Mouse (Mus musculus) hindbrain, postnatal 0 days (tissue): Measurements from ENCODE around the gene Nat9. TPM values are rescaled to one million over a fixed set of nuclear protein-coding genes. Genes with fewer than 3 reads are reported as not detected.

Source experiments
- ATAC-seq: fragments of 200-750 bp; cut with Nextera tagmentation; 2 replicates; pipeline ENCODE4 v1.8.0; 2017; ENCODE audit warnings: mild to moderate bottlenecking, moderate TSS enrichment, moderate library complexity
- DNase-seq: peaks from one replicate; pipeline ENCODE4 v3.0.0-alpha.2; 2015; ENCODE audit warnings: low spot score
- H3K27ac ChIP-seq: fragments of 300-500 bp; sonication (generic); 2 replicates; pipeline ENCODE4 v1.5.1; 2014; ENCODE audit warnings: mild to moderate bottlenecking
- H3K27me3 ChIP-seq: fragments of 300-500 bp; sonication (generic); 2 replicates; pipeline ENCODE4 v1.6.1; 2014; ENCODE audit warnings: low read length, mixed read lengths; ENCODE audit not compliant: insufficient read depth
- H3K36me3 ChIP-seq: fragments of 300-500 bp; sonication (generic); 2 replicates; pipeline ENCODE4 v1.6.1; 2014; ENCODE audit warnings: low read length, mixed read lengths; ENCODE audit not compliant: insufficient read depth
- H3K4me1 ChIP-seq: fragments of 300-500 bp; sonication (generic); 2 replicates; pipeline ENCODE4 v1.6.1; 2014; ENCODE audit warnings: antibody characterized with exemption, low read length, mixed read lengths; ENCODE audit not compliant: insufficient read depth
- H3K4me2 ChIP-seq: fragments of 300-500 bp; sonication (generic); 2 replicates; pipeline ENCODE4 v1.6.1; 2014; ENCODE audit warnings: low read depth, mild to moderate bottlenecking, low read length, moderate library complexity, mixed read lengths
- H3K4me3 ChIP-seq: fragments of 300-500 bp; sonication (generic); 2 replicates; pipeline ENCODE4 v1.5.1; 2014; ENCODE audit warnings: low read length
- H3K9ac ChIP-seq: fragments of 300-500 bp; sonication (generic); replicated peaks from 2 replicates; pipeline ENCODE4 v1.6.1; 2014; ENCODE audit warnings: mild to moderate bottlenecking, low read length, moderate library complexity, mixed read lengths
- H3K9me3 ChIP-seq: fragments of 300-500 bp; sonication (generic); 2 replicates; pipeline ENCODE4 v1.6.1; 2016; ENCODE audit warnings: low read length, mixed read lengths
- CTCF ChIP-seq: IDR thresholded peaks from 2 replicates; pipeline ENCODE4 v1.5.1; 2016; ENCODE audit warnings: antibody characterized with exemption, control low read depth, low read depth
- WGBS: fragments of 180-500 bp; shearing (Covaris S2); extraction: QIAGEN DNeasy Blood & Tissue Kit; methylation state at CpG from one replicate; pipeline ENCODE4 v1.1.7; 2014; 5-methylcytosine and 5-hydroxymethylcytosine counted together
- polyA plus RNA-seq: library from polyadenylated mRNA; unstranded; fragments of >200 nt; fragmentation: Nextera tagmentation; extraction: Ambion mirVana; gene quantifications from 2 replicates; pipeline ENCODE4 v1.2.1, GENCODE M21; 2015
- total RNA-seq: library from RNA; depleted of rRNA; stranded (reverse); fragments of >200 nt; gene quantifications from 2 replicates; pipeline ENCODE4 v1.2.3, GENCODE M21; 2014

The Nat9 gene
- total and polyA plus RNA-seq, 2 experiments from 2014 or later, result 17.3 to 22.2 TPM

DNA sequence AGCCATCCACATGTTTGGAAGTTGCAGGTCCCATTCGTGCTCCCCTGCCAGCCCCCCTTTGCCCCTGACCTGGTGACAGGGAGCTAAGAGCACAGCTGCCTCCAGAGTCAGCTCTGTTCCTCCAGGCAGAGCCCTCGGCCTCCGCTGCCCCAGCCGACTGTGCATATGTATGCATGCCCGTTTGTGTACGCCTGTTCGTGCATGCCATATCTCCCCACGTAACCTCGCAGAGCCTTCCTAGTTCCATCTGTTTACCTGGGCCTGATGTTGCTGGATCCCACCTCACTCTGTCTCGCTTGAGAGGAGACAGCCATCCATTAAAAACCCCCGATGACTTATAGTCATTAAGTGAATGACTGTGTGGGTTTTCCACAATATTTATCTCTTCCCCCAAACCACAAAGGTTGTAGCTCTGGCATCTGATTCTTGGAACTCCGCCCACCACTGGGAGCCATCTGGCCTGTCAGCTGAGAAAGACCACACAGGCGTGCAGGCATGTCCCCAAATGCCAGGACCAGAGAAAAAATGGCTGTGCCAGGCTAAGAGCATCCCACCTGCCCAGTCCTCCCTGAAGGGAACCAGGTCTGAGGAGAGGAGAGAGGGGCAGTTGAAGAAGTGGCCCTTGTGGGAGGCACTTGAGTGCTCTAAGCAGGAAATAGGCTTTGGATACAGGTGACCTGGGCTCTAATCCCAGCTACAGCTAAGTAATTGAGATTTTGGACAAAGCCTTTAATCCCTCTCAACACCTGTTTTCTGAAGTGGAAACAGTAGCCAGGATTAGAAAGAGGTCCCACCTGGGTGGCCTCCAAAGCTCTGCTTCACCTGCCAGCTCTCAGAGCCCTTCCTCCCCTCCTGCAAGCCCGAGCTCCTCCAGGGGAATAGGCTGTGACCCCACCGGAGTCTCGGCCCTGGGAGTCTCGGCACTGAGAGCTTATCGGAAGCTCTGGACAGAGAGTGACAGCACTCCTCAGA is 30.1 kb upstream of the Nat9 start:
- 43% methylated on average over 18 of the region's 18 CpGs for WGBS
- DNase-seq (peak; percentile 81), ATAC-seq (peak; percentile 48)
- Histone ChIP-seq H3K27ac (peak overlapping the region; percentile 64; the same call in 1 of the 2 replicates), H3K4me2 (no peak overlapping the region), H3K9ac (no peak overlapping the region), H3K27me3 (no peaks in the 10 kb centered on the region), H3K9me3 (no peaks in the 10 kb centered on the region), H3K4me3 (no peak overlapping the region), H3K36me3 (no peaks in the 10 kb centered on the region), H3K4me1 (peaks cover 11% of the 10 kb centered on the region)
- no peak for TF ChIP-seq CTCF

DNA sequence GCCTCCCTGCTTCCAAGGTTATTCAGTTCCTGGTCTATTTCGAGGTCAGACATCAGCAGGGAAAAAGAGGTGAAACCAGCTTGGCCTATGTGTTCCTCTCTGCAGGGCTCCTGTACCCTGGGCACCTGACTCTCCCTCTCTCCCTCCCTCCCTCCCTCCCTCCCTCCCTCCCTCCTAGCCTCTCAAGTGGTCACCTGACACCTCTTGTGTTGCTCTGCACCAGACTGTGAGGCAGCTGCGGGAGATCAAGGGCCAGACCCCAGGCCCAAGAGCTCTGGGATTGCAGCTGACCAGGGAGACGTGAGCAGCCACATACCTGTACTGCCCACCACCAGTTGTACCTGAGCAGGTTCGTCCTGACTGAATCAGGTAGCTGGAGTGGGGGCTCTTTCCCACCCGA is 27.5 kb upstream of the Nat9 start:
- TF ChIP-seq CTCF, result no peak
- WGBS, result 68% methylated on average over 5 of the region's 5 CpGs
- H3K4me1 ChIP-seq, result peaks cover 11% of the 10 kb centered on the region
- no peak overlapping the region for H3K9ac ChIP-seq
- H3K27me3 ChIP-seq, result no peaks in the 10 kb centered on the region
- no peaks in the 10 kb centered on the region for H3K36me3 ChIP-seq
- ATAC-seq (no peak), DNase-seq (no peak)
- no peak overlapping the region for H3K27ac ChIP-seq
- H3K4me3 ChIP-seq, result no peak overlapping the region
- H3K4me2 ChIP-seq, result no peak overlapping the region
- no peaks in the 10 kb centered on the region for H3K9me3 ChIP-seq

DNA sequence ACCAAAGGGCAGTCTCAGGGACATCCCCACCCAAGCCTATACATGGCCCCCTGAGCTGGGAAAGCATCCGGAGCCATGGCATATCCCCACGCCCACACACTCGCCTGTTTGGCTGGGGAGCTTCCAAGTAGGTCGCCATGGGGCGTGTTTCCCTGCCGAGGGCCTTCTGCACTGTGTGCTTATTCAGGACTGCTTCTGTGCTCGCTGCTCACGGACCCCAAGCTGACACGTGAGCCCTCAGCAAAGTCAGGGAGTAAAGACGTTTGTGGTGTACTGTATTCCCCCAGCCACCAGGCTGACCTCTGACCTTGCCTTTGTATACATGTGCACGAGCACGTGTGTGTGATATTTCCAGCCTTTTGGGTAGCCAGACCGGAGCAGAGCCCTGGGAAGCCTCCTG is 24.5 kb upstream of the Nat9 start:
- 37% methylated on average over 13 of the region's 13 CpGs for WGBS
- no peak for DNase-seq

DNA sequence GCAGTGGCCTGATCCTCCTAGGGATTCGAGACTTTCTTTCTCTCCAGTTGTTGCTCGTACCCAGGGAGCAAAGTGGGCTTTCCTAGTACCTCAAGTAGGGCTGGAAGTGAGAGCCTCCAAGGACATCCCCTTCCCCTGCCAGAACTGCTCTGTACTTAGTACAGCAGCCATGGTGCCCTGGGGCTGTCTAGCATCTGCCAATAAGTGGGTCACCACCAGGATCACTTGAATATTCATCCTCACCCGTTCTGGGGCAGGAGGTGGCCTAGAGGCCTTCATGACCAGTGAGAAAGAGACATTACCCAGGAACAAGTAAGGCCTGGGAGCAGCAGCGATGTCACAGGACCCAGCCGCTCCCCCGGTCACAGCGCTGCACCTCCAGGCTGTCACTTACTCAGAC is 22.3 kb upstream of the Nat9 start:
- Histone ChIP-seq H3K9ac (0 out of 2 replicates have a peak overlapping the region, but pooled peaks have one; percentile 24), H3K36me3 (peaks cover 11% of the 10 kb centered on the region), H3K4me2 (no peak overlapping the region), H3K9me3 (no peaks in the 10 kb centered on the region), H3K4me3 (no peak overlapping the region), H3K4me1 (0 out of 2 replicates have a peak, but pooled peaks cover 7% of the 10 kb centered on the region), H3K27me3 (no peaks in the 10 kb centered on the region), H3K27ac (no peak overlapping the region)
- DNase-seq (no peak), ATAC-seq (no peak)
- no peak for TF ChIP-seq CTCF
- WGBS, result 78% methylated on average over 7 of the region's 7 CpGs

More for the DNA sequence above, 24.5 kb upstream of the Nat9 start:
- Histone ChIP-seq H3K4me3 (no peak overlapping the region), H3K36me3 (no peaks in the 10 kb centered on the region), H3K4me1 (peaks cover 8% of the 10 kb centered on the region; the same call in 1 of the 2 replicates), H3K27ac (no peak overlapping the region), H3K27me3 (no peaks in the 10 kb centered on the region), H3K9me3 (no peaks in the 10 kb centered on the region), H3K9ac (no peak overlapping the region), H3K4me2 (no peak overlapping the region)
- no peak for TF ChIP-seq CTCF
- ATAC-seq, result peak; percentile 22; the same call in 1 of the 2 replicates

DNA sequence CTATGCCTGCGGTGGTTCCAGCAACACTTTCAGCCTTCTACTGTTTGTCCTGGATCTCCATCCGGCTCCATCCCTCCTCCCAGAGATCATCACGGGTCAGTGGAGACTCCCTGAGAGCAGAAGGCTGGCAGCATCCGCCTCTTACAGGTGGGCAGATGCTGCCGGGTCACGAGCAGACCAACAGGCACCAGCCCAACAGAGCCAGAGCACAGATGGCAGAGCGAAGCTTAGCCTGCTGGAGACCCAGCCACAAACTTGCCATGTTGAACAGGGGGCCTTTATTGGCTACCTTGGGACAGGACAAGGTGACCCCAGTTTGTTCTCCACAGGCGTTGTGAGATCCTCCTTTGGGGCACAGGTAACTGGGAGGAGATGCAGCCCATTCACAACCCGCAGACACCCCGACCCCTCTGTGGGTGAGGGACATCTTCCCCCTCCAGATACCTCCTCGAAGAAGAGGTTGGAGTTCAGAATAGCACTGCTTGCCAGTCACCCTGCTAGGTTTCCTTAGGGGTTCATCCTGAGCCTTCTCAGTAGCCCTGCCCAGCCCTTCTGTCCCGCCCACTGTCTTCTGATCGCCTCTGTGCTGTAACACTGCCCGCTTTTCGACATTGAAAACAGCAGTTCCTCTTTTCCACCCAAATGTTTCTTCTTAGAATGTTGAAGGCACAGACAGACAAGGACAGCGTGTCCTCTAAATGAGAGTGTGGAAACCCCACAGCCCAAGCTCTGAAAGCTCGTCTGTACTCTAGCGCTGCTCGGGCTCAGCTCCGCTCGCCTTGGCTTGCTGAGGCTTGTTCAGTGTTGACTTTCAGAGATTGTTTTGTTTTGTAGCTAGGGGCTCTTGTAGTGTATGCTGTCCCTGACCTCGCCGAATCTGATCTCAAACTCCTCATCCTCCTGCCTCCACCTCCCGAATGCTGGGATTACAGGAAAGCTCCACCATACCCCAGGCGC is 21.4 kb upstream of the Nat9 start:
- H3K27ac ChIP-seq, result peak overlapping the region; percentile 15; the same call in 1 of the 2 replicates
- no peak for TF ChIP-seq CTCF
- peaks cover 13% of the 10 kb centered on the region for H3K36me3 ChIP-seq
- 68% methylated on average over 25 of the region's 25 CpGs for WGBS
- DNase-seq (no peak), ATAC-seq (peak; percentile 33; the same call in 1 of the 2 replicates)
- no peak overlapping the region for H3K4me3 ChIP-seq
- no peaks in the 10 kb centered on the region for H3K9me3 ChIP-seq
- no peaks in the 10 kb centered on the region for H3K27me3 ChIP-seq
- no peak overlapping the region for H3K4me2 ChIP-seq
- H3K4me1 ChIP-seq, result 0 out of 2 replicates have a peak, but pooled peaks cover 7% of the 10 kb centered on the region
- no peak overlapping the region for H3K9ac ChIP-seq

DNA sequence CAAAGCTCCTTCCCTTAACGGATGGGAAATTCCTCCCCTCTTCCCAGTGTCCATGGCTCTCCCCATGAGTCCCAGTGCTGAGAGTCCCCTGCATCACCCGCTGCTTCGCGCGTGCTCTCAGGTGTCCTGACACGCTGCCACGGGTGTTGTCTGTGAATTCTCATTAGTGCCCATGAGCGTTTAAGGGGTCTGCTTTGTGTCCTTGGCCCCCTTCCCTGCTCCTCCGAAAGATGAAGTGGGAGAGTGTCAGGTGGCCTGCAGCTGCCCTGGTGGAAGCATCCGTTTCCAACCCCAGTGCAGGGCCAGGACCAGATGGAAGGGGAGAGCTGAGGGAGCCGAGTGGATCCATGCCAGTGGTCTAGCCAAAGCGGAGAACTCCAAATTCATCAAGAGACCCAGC is 20.5 kb upstream of the Nat9 start:
- DNase-seq, result peak; percentile 68
- 0 out of 2 replicates have a peak, but pooled peaks have one; percentile 9 for ATAC-seq
- H3K36me3 ChIP-seq, result peaks cover 13% of the 10 kb centered on the region

More for the DNA sequence above, 20.5 kb upstream of the Nat9 start:
- WGBS, result 45% methylated on average over 12 of the region's 12 CpGs
- Histone ChIP-seq H3K4me1 (0 out of 2 replicates have a peak, but pooled peaks cover 7% of the 10 kb centered on the region), H3K4me3 (no peak overlapping the region), H3K9me3 (no peaks in the 10 kb centered on the region), H3K27me3 (no peaks in the 10 kb centered on the region), H3K9ac (no peak overlapping the region), H3K27ac (no peak overlapping the region), H3K4me2 (no peak overlapping the region)
- no peak for TF ChIP-seq CTCF
